Mouse (Mus musculus) natural killer cell, adult 2 months (primary cell): ENCODE measurements around the gene Brat1.
"Not testable (repeated sequence)": the region's sequence is repeated elsewhere in the genome, so short reads cannot be mapped to it uniquely, and the experiment has no call there.

Source experiments
- DNase-seq, 2 experiments: peaks; one replicate each; pipeline ENCODE4 v3.0.0; 2022; ENCODE audit warnings: low spot score in 2 of 2

Gene Brat1

GRCm38 (mm10) chr5:140704378-140705251 is at the start of gene Brat1:
TSS of gene Brat1 (plus strand) at chr5:140705011.
- peak; percentile 100 for DNase-seq

GRCm38 (mm10) chr5:140659607-140660272 is 45.1 kb upstream of the Brat1 start:
- DNase-seq, result no peak

- no peak for DNase-seq
Observed at GRCm38 (mm10) chr5:140660398-140660797, 44.4 kb upstream of the Brat1 start.

GRCm38 (mm10) chr5:140661427-140661826 is 43.4 kb upstream of the Brat1 start:
- no peak for DNase-seq

GRCm38 (mm10) chr5:140661875-140662643 is 42.8 kb upstream of the Brat1 start:
- no peak for DNase-seq

- DNase-seq, result peak in 1 of 2 experiments; percentile 36
Observed at GRCm38 (mm10) chr5:140662741-140663592, 41.8 kb upstream of the Brat1 start.

- peak; percentile 44 to 78 for DNase-seq
Observed at GRCm38 (mm10) chr5:140663621-140664180, 41.1 kb upstream of the Brat1 start.

- DNase-seq, result no peak
Observed at GRCm38 (mm10) chr5:140672115-140672514, 32.7 kb upstream of the Brat1 start.

- DNase-seq, result not testable (repeated sequence)
Observed at GRCm38 (mm10) chr5:140672603-140673002, 32.2 kb upstream of the Brat1 start.

- peak in 1 of 2 experiments; percentile 21 for DNase-seq
Observed at GRCm38 (mm10) chr5:140674036-140674435, 30.8 kb upstream of the Brat1 start.

GRCm38 (mm10) chr5:140675079-140675478 is 29.7 kb upstream of the Brat1 start:
- DNase-seq, result no peak

- DNase-seq, result no peak
Observed at GRCm38 (mm10) chr5:140675640-140676039, 29.2 kb upstream of the Brat1 start.

GRCm38 (mm10) chr5:140677137-140677536 is 27.7 kb upstream of the Brat1 start:
- peak in 1 of 2 experiments; percentile 48 for DNase-seq

- DNase-seq, result no peak
Observed at GRCm38 (mm10) chr5:140680051-140680450, 24.8 kb upstream of the Brat1 start.

- DNase-seq, result no peak
Observed at GRCm38 (mm10) chr5:140680950-140681349, 23.9 kb upstream of the Brat1 start.

GRCm38 (mm10) chr5:140682113-140682512 is 22.7 kb upstream of the Brat1 start:
- DNase-seq, result no peak

- peak in 1 of 2 experiments; percentile 48 for DNase-seq
Observed at GRCm38 (mm10) chr5:140684343-140685148, 20.3 kb upstream of the Brat1 start.

- DNase-seq, result no peak
Observed at GRCm38 (mm10) chr5:140688434-140688833, 16.4 kb upstream of the Brat1 start.

- no peak for DNase-seq
Observed at GRCm38 (mm10) chr5:140695987-140696386, 8.8 kb upstream of the Brat1 start.

- no peak for DNase-seq
Observed at GRCm38 (mm10) chr5:140699776-140700175, 5.0 kb upstream of the Brat1 start.
